Mouse (Mus musculus) ovary, postnatal 10 days (tissue): ENCODE measurements around the gene Gad2.
"Not testable (repeated sequence)": the region's sequence is repeated elsewhere in the genome, so short reads cannot be mapped to it uniquely, and the experiment has no call there.

Experiments used
- DNase-seq: peaks from one replicate; pipeline ENCODE4 v3.0.0; 2022; ENCODE audit warnings: low spot score

The Gad2 gene

DNA sequence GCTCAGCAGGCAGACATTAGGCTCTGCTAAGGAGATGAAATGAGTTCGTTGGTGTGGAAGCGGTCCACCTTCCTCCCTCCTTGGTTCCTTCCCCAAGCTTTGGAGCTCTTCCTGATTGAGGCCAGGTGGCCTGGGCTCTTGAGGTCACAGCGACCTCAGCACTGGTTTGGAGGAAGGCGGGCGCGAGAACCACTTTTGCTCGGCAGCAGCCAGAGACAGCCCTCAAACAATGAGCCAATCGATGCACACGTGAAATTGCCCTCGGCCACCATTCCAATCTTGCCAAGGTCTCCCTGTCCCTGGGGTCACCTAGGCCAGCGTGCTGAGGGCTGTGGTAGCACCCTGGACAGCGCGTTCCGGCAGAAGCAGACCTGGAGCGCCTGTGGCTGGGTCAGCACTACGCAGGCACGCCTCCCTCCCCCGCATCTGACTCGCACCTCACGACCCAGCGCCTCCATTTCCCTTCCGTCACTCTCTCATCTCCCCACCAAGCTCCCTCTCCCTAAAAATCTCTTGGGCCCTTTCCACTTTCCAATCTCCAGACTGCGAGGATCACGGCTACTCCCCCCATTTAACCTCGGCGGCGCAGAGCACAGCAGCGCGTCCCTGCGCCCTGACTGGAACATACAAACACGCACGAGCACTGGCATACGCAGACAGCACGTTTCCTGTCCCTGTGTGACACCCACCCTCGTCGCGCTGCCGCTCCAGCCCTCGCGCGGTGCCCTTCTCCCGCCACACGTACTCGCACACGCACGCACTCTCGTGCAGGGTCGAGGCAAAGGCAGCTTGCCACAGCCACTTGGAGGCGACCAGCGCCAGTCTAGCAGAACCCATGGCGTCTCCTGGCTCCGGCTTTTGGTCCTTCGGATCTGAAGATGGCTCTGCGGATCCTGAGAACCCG lies at the start of gene Gad2:
TSS of gene Gad2 (plus strand) at position 378 of the 904 bp plus-strand sequence.
- DNase-seq, result no peak

DNA sequence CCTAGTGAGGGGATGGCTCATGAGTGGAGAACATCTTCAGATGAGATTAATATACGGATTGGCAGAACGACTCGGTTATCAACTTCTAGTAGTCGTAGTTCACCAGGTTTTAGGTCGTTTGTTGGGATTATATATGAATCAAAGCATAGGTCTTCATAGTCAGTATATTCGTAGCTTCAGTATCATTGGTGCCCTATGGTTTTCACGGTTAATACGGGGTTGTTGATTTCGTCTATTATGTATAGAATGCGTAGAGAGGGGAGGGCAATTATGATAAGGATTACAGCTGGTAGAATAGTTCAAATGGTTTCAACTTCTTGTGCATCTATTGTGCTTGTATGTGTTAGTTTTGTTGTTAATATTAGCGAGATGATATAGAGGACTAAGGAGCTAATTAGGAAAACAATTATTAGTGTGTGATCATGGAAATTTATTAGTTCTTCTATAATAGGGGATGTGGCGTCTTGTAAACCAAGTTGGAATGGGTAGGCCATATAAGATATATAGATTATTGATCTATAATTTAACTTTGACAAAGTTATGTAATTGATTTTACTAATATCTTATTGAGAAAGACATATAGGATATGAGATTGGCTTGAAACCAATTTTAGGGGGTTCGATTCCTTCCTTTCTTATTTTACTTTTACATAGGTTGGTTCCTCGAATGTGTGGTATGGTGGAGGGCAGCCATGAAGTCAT lies 34.4 kb upstream of the Gad2 start:
- not testable (repeated sequence) for DNase-seq

DNA sequence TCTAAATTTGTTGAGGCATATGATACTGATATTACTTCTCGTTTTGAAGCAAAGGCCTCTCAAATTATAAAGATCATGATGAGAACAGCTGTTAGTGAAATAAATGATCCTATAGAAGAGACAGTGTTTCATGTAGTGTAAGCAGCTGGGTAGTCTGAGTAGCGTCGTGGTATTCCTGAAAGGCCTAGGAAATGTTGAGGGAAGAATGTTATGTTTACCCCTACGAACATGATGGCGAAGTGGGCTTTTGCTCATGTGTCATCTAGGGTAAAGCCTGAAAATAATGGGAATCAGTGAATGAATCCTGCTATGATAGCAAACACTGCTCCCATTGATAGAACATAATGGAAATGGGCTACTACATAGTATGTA lies 33.8 kb upstream of the Gad2 start:
- DNase-seq, result not testable (repeated sequence)

DNA sequence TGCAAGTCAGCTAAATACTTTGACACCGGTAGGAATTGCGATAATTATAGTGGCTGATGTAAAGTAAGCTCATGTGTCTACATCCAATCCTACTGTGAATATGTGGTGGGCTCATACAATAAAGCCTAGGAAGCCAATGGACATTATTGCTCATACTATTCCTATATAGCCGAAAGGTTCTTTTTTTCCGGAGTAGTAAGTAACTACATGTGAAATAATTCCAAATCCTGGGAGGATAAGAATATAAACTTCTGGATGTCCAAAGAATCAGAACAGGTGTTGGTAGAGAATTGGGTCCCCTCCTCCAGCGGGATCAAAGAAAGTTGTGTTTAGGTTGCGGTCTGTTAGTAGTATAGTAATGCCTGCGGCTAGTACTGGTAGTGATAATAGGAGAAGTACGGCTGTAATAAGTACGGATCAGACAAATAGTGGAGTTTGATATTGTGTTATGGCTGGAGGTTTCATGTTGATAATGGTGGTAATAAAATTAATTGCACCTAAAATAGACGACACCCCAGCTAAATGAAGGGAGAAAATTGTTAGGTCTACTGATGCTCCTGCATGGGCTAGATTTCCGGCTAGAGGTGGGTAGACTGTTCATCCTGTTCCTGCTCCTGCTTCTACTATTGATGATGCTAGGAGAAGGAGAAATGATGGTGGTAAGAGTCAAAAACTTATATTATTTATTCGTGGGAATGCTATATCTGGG lies 33.2 kb upstream of the Gad2 start:
- not testable (repeated sequence) for DNase-seq

DNA sequence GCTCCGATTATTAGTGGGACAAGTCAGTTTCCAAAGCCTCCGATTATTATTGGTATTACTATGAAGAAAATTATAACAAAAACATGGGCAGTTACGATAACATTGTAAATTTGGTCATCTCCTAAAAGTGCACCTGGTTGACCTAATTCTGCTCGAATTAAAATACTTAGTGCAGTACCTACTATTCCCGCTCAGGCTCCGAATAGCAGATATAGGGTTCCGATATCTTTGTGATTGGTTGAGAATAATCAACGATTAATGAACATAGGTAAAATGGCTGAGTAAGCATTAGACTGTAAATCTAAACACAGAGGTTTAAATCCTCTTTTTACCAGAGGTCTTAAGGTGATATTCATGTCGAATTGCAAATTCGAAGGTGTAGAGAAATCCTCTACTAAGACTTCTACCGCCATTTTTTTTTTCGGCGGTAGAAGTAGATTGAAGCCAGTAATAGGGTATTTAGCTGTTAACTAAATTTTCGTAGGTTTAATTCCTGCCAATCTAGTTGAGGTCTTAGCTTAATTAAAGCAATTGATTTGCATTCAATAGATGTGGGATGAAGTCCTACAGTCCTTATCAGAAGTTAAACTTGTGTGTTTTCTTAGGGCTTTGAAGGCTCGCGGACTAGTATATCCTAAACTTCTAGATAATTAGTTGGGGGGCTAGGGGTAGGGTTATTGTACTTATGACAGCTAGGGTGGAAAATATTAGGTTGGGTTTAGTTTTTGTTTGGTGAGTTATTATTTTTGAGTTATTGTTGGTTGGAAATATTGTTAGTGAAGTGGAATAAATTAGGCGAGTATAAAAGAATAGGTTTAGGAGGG lies 32.4 kb upstream of the Gad2 start:
- DNase-seq, result not testable (repeated sequence)

DNA sequence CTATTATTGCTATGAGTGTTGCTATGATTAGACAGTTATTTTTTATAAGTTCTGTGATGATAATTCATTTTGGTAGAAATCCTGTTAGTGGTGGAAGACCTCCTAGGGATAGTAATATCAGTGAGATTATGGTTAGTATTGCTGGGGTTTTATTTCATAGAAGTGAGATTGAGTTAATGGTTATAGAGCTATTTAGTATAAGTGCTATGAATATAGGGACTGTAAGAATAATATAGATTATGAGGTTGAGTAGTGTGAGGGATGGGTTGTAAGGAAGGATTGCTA lies 31.9 kb upstream of the Gad2 start:
- no peak for DNase-seq

DNA sequence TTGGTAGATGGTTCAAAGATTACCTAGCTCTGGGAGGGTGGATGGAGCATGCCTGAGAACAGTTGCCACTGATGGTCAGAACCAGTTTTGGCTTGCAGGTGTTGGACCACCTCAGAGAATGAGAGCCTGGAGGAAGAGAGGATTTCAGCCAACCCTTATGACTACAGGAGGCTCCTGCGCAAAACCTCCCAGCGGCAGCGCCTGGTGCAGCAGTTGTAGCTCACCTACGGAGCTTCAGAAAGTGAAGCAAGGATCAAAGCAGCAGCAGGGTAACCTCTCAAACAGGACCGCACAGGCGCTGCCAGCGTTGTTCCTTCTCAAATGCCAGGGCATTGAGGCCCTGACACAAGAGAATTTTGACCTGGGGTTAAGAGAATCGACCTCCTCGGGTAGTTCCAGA lies 4.1 kb upstream of the Gad2 start:
- no peak for DNase-seq

DNA sequence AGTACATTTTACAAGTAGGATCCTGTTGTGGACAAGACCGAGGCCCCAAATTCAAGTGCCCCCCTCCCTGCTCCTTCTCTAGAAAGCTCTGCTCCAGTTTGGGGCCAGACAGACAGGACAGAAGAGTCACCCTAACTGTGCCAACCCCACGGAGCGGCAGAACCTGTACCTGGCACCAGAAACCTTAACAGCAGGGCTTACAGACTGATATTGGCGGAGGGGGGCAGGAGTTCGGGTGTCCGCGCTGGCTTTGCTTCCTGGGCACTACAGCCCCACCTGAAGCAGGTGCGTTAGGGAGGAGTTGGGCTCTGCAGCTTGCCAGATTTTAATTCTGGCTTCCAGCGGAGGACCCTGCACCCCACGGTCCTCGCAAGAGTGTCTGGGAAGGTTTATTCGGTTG lies 2.6 kb upstream of the Gad2 start:
- DNase-seq, result no peak

DNA sequence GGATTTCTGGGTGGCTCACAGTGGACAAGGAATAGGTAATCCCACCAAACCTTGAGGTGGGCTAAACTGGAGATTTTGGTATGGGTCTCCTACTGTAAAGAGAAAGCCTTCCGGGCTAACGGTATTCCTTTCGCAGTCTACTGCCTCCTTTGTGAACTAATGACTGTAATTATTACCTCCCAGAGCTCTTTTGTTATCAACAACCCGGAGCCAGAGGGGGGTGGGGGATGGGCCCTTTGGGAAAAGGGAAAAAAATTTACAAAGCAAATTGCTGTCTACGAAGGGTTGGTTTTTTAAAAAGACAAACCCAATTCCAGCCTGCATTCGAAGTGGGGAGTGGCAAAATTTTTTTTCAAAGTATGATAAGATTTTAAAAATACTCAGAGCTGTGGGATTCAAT lies 2.0 kb upstream of the Gad2 start:
- no peak for DNase-seq

DNA sequence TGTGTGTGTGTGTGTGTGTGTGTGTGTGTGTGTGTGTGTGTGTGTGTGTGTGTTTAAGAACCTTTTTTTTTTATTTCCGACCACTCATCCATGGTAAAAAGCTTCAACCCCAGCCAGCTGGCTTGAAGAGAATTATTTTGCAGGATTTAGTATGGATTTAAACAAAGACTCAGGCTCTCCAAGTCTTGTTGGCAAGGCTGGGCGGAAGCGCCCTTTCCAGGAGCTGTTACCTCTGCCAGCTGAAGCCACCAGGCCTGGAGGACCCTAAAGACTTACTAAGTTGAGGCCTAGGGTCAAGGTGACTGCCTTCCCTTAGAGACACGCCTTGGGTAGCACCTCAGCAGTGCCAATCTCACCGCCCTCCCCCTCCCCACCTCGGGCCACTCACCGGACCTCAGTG lies 1.5 kb upstream of the Gad2 start:
- DNase-seq, result no peak

DNA sequence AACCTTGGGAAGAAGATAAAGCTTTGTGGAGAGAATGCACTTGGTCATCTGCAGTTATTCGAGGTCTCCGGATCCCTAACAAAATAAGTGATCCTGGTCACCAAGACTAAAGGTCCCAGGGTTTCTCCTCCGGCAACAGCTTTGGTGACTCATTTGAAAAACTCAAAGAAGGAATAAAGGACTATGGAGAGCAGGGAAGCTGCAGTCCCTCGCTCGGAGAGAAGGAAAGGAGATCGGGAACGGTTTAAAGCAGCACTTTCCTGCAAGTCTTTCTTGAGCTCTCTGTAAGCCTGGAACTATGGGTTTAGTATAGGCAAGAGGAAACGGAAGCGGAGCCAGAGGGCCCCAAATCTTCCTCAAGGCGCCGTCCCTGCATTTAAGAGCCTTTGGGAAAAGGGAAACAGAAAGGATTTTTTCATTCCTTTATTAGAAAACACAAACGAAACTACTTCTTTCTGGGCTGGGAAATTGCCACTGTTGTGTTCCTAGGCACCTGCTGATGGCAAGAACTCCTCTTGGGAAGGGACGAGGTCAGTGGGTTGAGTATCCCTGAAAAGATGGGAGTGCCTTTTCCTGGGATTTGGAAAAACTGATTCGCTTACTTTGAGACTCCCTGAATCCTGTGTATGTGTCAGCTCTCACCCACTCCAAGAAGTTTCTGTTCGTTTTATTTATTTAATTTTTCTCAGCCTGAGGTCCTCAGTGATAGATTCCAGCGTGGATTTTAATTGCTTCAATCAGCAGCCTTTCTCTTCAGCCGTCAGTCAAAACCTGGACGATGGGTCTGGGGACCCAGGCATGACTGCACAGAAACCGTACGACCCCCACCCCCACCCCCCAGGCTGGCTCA lies 802 bp upstream of the Gad2 start:
- no peak for DNase-seq

DNA sequence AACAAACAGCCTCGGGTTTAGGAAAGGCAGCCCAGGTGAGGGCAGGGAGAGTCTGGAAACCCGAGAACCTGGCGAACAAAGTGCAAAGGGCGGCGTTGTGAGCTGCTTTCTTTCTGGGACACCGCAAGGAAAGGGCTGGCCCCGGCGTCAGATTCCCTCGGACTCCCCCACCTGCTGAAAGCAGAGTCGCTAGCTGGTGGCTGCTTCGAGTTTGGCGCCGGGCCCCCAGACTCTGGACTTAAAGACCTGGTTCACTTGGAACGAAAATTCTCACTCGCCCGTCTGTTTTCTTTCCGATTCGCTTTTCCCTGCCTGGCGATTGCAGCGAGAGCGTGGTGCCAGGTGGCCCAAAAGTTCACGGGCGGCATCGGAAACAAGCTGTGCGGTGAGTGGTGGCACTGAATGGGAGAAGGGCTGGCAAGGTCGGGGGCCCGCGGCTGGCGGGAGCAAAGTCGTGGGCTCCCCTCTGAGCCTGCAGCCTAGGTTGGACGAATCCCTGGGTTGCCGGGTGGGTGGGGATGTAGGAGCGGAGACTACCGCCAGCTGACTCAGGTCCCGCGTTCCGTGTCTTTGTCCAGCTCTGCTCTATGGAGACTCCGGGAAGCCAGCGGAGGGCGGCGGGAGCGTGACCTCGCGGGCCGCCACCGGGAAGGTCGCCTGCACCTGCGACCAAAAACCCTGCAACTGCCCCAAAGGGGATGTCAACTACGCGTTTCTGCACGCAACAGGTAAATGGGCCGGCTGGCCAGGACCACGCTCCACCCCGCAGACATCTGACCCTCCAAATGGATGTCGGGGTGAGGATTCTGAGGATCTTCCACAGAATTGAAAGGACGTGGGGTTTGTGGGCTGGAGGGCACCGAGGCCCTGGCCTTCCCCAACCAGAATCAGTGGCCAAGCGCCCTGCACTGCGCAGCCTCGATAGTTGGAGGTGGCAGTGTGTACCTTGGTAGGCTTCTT lies 1.4 kb downstream of the Gad2 start:
- no peak for DNase-seq

DNA sequence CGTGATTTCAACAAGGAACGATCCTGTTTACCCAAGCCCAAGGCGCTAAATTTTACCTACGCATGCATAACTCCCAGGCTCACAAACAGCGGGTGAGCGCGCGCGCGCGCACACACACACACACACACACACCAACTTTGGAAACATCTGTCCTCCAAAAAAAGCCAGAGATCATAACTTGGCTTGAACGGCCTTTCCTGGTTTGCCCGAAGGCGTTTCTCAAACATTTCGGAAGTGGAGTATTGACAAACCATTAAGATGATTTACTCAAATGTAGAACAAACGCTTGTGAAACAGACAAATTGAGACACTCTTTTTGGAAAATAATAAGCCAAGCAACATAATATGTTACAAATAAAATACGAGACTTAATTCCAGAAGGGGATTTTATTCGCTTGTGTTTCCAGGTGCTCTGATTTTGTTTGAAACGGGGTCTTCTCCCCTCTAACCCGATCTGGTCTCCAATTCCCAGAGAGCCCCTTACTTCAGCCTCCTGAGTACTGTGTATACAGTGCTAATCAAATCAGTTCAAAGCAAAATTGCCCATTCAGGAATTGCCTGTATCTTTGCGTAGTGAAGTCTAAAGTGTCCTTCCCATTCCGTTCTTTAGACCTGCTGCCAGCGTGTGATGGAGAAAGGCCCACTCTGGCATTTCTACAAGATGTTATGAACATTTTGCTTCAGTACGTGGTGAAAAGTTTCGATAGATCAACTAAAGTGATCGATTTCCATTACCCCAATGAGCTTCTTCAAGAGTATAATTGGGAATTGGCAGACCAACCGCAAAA lies 2.4 kb downstream of the Gad2 start:
- no peak for DNase-seq

DNA sequence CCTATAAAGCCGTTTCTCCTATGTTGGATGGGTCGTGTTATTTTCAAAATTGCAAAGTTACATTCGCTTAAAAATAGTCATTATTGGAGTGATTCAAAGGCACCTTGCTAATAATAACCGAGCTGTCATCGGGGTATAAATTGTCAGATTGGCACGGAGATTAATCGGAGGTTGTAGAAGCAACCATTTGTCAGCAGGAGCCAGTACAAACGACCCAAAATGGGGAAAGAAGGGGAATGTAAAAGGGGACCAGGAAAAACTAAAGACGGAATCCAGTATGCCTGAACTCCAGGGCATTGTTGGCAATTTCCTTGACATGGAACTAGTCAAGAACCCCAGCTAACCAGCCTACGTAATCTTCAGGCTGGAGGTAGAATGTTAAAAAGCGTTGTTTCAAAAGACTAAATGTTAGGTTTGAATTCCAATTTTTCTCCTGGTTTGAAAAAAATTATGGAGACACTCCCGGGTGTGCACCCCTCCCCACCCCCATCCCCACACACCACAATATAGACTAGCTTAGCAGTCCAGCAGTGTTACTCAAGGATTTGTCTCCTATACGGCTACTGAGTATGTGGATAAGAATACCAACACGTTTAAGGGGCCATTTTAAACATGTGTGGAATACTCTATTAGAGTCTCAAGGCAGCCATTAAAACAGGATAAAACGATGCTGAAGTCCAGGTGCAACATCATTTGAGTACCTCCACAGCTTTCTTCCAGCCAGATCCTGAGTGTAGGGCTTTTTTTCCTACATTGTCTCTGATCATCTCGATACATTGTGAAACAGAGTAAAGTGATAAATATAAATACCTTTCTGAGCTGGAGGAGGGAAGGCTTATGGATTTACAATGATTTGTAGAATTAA lies 3.3 kb downstream of the Gad2 start:
- DNase-seq, result no peak

DNA sequence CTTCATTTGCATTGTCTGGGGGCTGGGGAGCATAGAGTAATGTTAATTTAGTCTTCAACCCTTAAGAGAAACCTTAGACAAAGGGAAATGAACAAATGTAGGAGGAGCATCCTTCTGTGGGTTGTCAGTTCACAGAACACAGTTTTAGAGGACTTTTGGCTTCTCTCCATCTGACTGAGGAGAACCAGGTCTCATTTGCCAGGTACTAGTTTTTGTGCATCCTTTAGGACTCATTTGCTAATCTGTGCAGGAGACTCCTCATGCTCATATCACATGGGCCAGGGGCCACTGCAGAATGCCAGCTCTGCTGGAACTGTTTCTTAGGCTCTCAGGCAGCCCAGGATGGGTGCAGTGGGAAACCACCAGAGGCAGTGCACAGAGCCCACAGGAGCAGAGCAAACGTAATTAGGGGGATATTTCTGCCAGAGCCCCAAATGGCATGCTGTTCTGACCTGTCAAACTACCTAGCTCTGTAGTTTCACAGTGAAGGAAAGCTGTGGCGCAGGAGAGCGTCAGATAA lies 5.2 kb downstream of the Gad2 start:
- no peak for DNase-seq

DNA sequence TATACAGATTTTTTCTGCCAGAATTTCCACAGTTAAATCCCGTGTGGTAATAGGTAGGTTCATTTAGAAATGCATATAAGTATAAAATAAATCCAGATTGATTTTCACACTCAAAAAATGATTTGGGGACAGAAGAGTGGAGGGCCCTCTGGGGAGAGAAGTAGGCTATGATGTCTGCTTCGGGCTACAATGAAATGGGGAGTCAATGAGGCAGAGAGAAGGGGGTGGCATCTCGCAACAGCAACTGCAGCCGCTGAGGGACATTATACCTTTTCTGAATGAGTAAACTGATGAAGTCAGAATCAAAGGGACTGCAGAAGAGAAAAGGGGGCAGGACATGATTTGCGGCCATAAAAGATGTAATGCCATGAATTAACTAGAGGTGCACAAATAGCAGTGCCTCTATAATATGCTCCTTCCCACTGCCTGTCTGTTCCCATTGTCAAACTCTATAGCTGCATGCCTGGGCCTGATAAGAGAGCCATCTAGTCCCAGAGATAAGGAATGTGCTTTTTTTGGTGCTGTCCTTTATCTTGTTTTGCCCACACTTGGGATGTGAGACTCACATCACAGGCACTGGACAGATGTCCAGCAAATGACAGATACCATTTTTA lies 5.9 kb downstream of the Gad2 start:
- no peak for DNase-seq

DNA sequence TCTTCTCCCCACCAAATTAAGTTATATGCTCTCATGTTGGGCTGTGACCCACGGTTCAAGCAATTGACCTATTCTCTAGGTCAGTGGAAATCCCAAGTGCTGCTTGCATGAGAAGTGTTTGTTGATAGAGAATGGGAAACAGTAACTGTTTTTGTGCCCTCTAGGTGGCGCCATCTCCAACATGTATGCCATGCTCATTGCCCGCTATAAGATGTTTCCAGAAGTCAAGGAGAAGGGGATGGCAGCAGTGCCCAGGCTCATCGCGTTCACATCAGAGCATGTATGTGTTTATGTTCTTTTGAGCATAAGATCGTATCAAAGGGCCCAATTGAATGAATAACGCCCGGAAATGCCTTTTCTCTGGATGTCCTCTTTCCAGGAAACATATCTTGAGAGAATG lies 12.8 kb downstream of the Gad2 start:
- no peak for DNase-seq

DNA sequence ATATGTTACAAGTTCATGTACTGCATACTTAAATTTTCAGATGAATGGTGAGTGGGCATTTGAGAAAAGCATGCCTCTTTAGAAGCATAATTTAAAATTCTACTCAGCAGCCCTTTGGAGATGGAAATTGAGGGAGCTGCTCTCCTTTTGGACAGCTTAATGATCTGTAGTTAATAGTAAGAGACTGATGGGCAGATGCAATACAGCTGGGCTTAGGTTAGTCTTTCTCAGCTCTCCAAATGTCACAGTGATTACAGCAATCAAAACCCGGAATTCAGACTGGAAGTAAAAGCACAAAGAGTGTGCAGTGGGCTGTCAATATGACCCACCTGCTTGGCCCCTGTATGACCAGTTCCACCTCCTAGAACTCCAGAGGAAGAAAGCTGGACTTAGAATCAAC lies 24.1 kb downstream of the Gad2 start:
- DNase-seq, result no peak
